Mouse (Mus musculus): ENCODE data around the gene Nrm.

Gene Nrm

GRCm38 (mm10) chr17:35868165-35868820, 7.2 kb downstream of the Nrm start:
- DNase-seq = peak; percentile 38 to 39

- no peak for DNase-seq
Observed at GRCm38 (mm10) chr17:35868961-35869345, 7.8 kb downstream of the Nrm start.

GRCm38 (mm10) chr17:35869346-35870067, 8.4 kb downstream of the Nrm start:
- DNase-seq = peak; percentile 47 to 49

GRCm38 (mm10) chr17:35870151-35870883, 9.2 kb downstream of the Nrm start:
- peak; percentile 35 to 40 for DNase-seq

GRCm38 (mm10) chr17:35870884-35871696, 10.0 kb downstream of the Nrm start:
- DNase-seq = peak; percentile 55 to 72

GRCm38 (mm10) chr17:35873774-35874519, 12.8 kb downstream of the Nrm start:
- DNase-seq = peak; percentile 95 to 96

- peak in 1 of 2 experiments; percentile 26 for DNase-seq
Observed at GRCm38 (mm10) chr17:35874721-35875120, 13.6 kb downstream of the Nrm start.

- DNase-seq = peak; percentile 98 to 99
Observed at GRCm38 (mm10) chr17:35879245-35880057, 18.3 kb downstream of the Nrm start, which contains the start of gene Dhx16. Gene Dhx16 (plus strand): TSS chr17:35879819.

GRCm38 (mm10) chr17:35882924-35883323, 21.8 kb downstream of the Nrm start:
- no peak for DNase-seq

- no peak for DNase-seq
Observed at GRCm38 (mm10) chr17:35883777-35884176, 22.7 kb downstream of the Nrm start.

GRCm38 (mm10) chr17:35887725-35888124, 26.6 kb downstream of the Nrm start:
- no peak for DNase-seq

- DNase-seq = peak; percentile 93 to 96
Observed at GRCm38 (mm10) chr17:35896781-35897643, 35.9 kb downstream of the Nrm start, which contains the start of gene 2310061I04Rik. Gene 2310061I04Rik (minus strand): TSS chr17:35897431.

GRCm38 (mm10) chr17:35897644-35898573, 36.8 kb downstream of the Nrm start:
- DNase-seq = peak; percentile 56 to 62

GRCm38 (mm10) chr17:35900636-35901035, 39.5 kb downstream of the Nrm start:
- no peak for DNase-seq

- DNase-seq = no peak
Observed at GRCm38 (mm10) chr17:35903343-35903991, 42.3 kb downstream of the Nrm start.

GRCm38 (mm10) chr17:35903992-35904355, 42.9 kb downstream of the Nrm start:
- no peak for DNase-seq

- DNase-seq = no peak
Observed at GRCm38 (mm10) chr17:35905587-35905986, 44.5 kb downstream of the Nrm start.

GRCm38 (mm10) chr17:35907609-35908008, 46.5 kb downstream of the Nrm start:
- no peak for DNase-seq
